In the genomic region with DNA sequence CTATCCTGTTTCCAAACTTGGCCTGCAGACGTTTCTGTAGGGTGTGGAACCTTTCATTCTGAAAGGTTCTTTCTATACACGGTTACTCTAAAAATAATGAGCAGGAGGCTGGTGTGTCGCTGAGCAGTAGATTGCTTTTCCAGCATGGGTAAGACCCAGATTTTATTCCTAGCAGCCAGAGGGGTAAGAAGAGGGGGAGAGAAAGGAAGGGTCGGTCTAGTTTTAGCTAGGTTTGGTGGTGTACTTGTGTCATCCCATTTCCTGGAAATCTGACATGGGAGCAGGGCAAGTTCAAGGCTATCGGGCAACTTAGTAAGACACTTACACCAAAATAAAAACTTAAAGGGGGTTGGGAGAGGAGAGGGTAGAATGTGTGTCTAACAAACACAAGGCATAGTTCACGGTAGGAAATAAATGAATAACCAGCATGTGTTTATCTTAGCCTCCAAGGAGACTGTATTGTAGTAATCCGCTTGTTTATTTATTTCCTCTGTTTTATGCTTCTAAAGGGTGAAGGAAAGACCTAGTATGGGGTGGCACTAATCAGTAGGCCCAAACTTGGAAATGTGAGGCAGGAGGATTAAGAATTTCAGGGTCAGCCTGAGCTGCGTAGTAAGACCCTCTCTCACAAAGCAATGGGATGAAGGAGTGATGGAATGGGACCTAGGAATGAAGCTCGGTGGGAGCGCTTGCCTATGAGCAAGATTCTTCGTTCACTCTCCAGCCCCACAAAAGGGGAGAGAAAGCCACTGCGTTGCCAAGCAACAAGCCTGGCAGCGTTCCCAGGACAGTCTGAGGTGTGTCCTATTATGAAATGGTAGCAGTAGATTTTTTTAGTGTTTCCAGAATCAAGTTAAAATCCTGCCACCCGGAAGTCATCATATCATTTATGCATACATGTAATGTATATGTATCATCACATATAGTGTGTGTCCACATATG, we compare ENCODE assay signal across 8 mouse cellular contexts. TPM values are rescaled to one million over a fixed set of nuclear protein-coding genes. Genes with fewer than 3 reads are reported as not detected.
DNase-seq lines count a peak whose midpoint lies in the region; ATAC-seq and TF ChIP-seq lines count a peak whose summit lies in the region.

No protein-coding gene starts in this region.

- TF ChIP-seq EP300 in heart, adult 2 months (IDR thresholded peaks at IDR 0.05; ENCODE audit: insufficient read depth, low read depth, low read length): no peak

- H3K27ac ChIP-seq in heart, adult 2 months: no peak overlapping the region
- no peak overlapping the region for H3K27ac ChIP-seq in heart, embryonic 12.5 days (ENCODE audit: poor library complexity, severe bottlenecking)
- peak overlapping the region; percentile 47 for H3K27ac ChIP-seq in kidney, postnatal 0 days

- intact Hi-C loops in heart, adult 2 months (cut with DNase I): no loop called here

- no peak for TF ChIP-seq CTCF in heart, adult 2 months (IDR thresholded peaks at IDR 0.05)
- no peak for TF ChIP-seq CTCF in kidney, postnatal 0 days (IDR thresholded peaks at IDR 0.05; ENCODE audit: low read depth)

- H3K4me1 ChIP-seq in heart, adult 2 months (ENCODE audit: control insufficient read depth, insufficient read depth, low read length): peaks cover 19% of the 10 kb centered on the region
- H3K4me1 ChIP-seq in heart, embryonic 12.5 days (replicated peaks): peaks cover 53% of the 10 kb centered on the region
- peaks cover 3% of the 10 kb centered on the region; the same call in 1 of the 2 replicates for H3K4me1 ChIP-seq in kidney, postnatal 0 days (replicated peaks; ENCODE audit: insufficient read depth, low read length)

- H3K4me2 ChIP-seq in heart, embryonic 12.5 days: no peak overlapping the region
- peak overlapping the region; percentile 13; the same call in 1 of the 2 replicates for H3K4me2 ChIP-seq in kidney, postnatal 0 days (ENCODE audit: low read length)

- TF ChIP-seq POLR2A in heart, adult 2 months (IDR thresholded peaks at IDR 0.05; ENCODE audit: insufficient read depth, low read depth, low read length): no peak

- peak; percentile 76 to 81 for DNase-seq in heart, adult 2 months
- DNase-seq in adrenal gland, postnatal 14 days: peak; percentile 93
- peak; percentile 78 to 86 for DNase-seq in frontal cortex, postnatal 36 days (ENCODE audit: low spot score in 2 of 2)
- DNase-seq in kidney, postnatal 0 days (ENCODE audit: low spot score): peak; percentile 66
- DNase-seq in lung, adult 18-20 months: peak; percentile 85 to 90
- DNase-seq in right cerebral cortex, postnatal 25 days: peak; percentile 83

- peaks cover 4% of the 10 kb centered on the region for H3K36me3 ChIP-seq in heart, adult 2 months (ENCODE audit: control insufficient read depth, insufficient read depth, low read length)
- H3K36me3 ChIP-seq in heart, embryonic 12.5 days: no peaks in the 10 kb centered on the region
- H3K36me3 ChIP-seq in kidney, postnatal 0 days (ENCODE audit: insufficient read depth, low read length): no peaks in the 10 kb centered on the region

- H3K9me3 ChIP-seq in heart, embryonic 12.5 days (replicated peaks): no peaks in the 10 kb centered on the region
- no peaks in the 10 kb centered on the region for H3K9me3 ChIP-seq in kidney, postnatal 0 days (replicated peaks; ENCODE audit: low read length)

- H3K4me3 ChIP-seq in heart, adult 2 months: no peak overlapping the region
- no peak overlapping the region for H3K4me3 ChIP-seq in heart, embryonic 12.5 days
- no peak overlapping the region for H3K4me3 ChIP-seq in kidney, postnatal 0 days (replicated peaks; ENCODE audit: low read depth, low read length)

- H3K79me2 ChIP-seq in heart, adult 2 months (replicated peaks; ENCODE audit: control insufficient read depth, insufficient read depth, low read length): no peaks in the 10 kb centered on the region

- no peak for ATAC-seq in heart, embryonic 12.5 days (ENCODE audit: insufficient number of reproducible peaks, low FRiP score)
- no peak for ATAC-seq in kidney, postnatal 0 days (replicated peaks; ENCODE audit: low FRiP score, low read depth)
- ATAC-seq in CD4-positive, CD25-positive, alpha-beta regulatory T cell, adult 4 months: no peak

- 43% methylated on average over 14 of the region's 14 CpGs for WGBS in heart, adult 2 months
- 64% methylated on average over 14 of the region's 14 CpGs for WGBS in heart, embryonic 12.5 days
- WGBS in kidney, postnatal 0 days: 52% methylated on average over 14 of the region's 14 CpGs

- H3K27me3 ChIP-seq in heart, adult 2 months (ENCODE audit: control insufficient read depth, insufficient read depth, low read length): no peaks in the 10 kb centered on the region
- H3K27me3 ChIP-seq in heart, embryonic 12.5 days (replicated peaks): no peaks in the 10 kb centered on the region
- no peaks in the 10 kb centered on the region for H3K27me3 ChIP-seq in kidney, postnatal 0 days (ENCODE audit: insufficient read depth, low read length)

- no peak overlapping the region for H3K9ac ChIP-seq in heart, adult 2 months (ENCODE audit: low read depth, low read length)
- no peak overlapping the region for H3K9ac ChIP-seq in heart, embryonic 12.5 days
- no peak overlapping the region for H3K9ac ChIP-seq in kidney, postnatal 0 days (ENCODE audit: low read depth, low read length)

RNA-seq across cellular contexts. Expression of gene Nceh1, which starts 6.8 kb away (rescaled TPM):
- 100 to 1,000 TPM; 201 to 233 TPM for total RNA-seq in heart, adult 2 months (2021)
- 81.3 and 118 TPM in 2 replicates for polyA plus RNA-seq in heart, adult 2 months (2012; rRNA removed)
- 12.3 and 13.3 TPM in 2 replicates for polyA plus RNA-seq in heart, embryonic 12.5 days (2016; fragmentation: Nextera tagmentation; extraction: Ambion mirVana)
- total RNA-seq in adrenal gland, postnatal 14 days (2021): 87.5 and 88.1 TPM in 2 replicates
- 47.7 and 51.2 TPM in 2 replicates for polyA plus RNA-seq in kidney, postnatal 0 days (2015; fragmentation: Nextera tagmentation; extraction: Ambion mirVana)
- 10 to 100 TPM; 22.1 to 26.8 TPM for polyA plus RNA-seq in CD4-positive, CD25-positive, alpha-beta regulatory T cell, adult 4 months (2017; shearing (Covaris generic))

RNA-seq across cellular contexts. Expression of gene Ect2, which starts 35.9 kb away (rescaled TPM):
- under 1 TPM; 0.39 to 0.73 TPM for total RNA-seq in heart, adult 2 months (2021)
- 0.12 and 0.29 TPM in 2 replicates for polyA plus RNA-seq in heart, adult 2 months (2012; rRNA removed)
- polyA plus RNA-seq in heart, embryonic 12.5 days (2016; fragmentation: Nextera tagmentation; extraction: Ambion mirVana): 64.0 and 67.5 TPM in 2 replicates
- total RNA-seq in adrenal gland, postnatal 14 days (2021): 12.6 and 13.6 TPM in 2 replicates
- polyA plus RNA-seq in kidney, postnatal 0 days (2015; fragmentation: Nextera tagmentation; extraction: Ambion mirVana): 23.9 and 26.9 TPM in 2 replicates
- polyA plus RNA-seq in CD4-positive, CD25-positive, alpha-beta regulatory T cell, adult 4 months (2017; shearing (Covaris generic)): 1 to 10 TPM; 4.6 to 7.3 TPM
